In the genomic region with DNA sequence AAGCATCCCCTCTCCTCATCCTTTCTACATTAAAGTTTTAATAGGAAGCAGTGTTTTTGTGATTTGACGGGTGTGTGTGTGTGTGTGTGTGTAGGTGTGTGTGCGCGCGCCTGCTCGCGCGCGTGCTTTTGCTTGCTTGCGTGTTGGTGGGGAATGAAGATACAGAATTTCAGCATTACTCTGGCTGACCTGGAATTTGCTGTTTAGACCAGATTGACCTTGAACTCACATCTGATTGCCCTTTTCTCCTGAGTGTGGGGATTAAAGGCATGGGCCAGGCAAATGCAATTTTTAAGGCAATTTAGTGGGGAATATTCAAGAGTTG, we compare ENCODE assay signal across 7 mouse cellular contexts. TPM values are rescaled to one million over a fixed set of nuclear protein-coding genes. Genes with fewer than 3 reads are reported as not detected.
DNase-seq lines count a peak whose midpoint lies in the region; ATAC-seq and TF ChIP-seq lines count a peak whose summit lies in the region.

No protein-coding gene starts in this region.

- no peaks in the 10 kb centered on the region for H3K4me1 ChIP-seq in lung, postnatal 0 days (ENCODE audit: insufficient read depth, low read depth, low read length)
- H3K4me1 ChIP-seq in limb, embryonic 12.5 days (replicated peaks) = peaks cover 5% of the 10 kb centered on the region; the same call in 1 of the 2 replicates
- H3K4me1 ChIP-seq in stomach, embryonic 14.5 days (ENCODE audit: control insufficient read depth, insufficient read depth, low read length) = peaks cover 4% of the 10 kb centered on the region; the same call in 1 of the 2 replicates

- no peak for ATAC-seq in lung, postnatal 0 days
- peak; percentile 3; the same call in 1 of the 2 replicates for ATAC-seq in erythroid progenitor cell, adult 5-6 weeks (replicated peaks; ENCODE audit: low FRiP score, poor library complexity, severe bottlenecking)
- ATAC-seq in limb, embryonic 12.5 days (ENCODE audit: insufficient number of reproducible peaks, insufficient read depth, low FRiP score, low TSS enrichment, low read depth) = no peak
- ATAC-seq in stomach, embryonic 14.5 days (ENCODE audit: insufficient number of reproducible peaks, insufficient read depth, low FRiP score, low read depth) = no peak

- H3K27ac ChIP-seq in lung, postnatal 0 days (ENCODE audit: low read length) = peak overlapping the region; percentile 91
- H3K27ac ChIP-seq in limb, embryonic 12.5 days = peak overlapping the region; percentile 96
- peak overlapping the region; percentile 97 for H3K27ac ChIP-seq in stomach, embryonic 14.5 days (ENCODE audit: low read length)

- DNase-seq in lung, postnatal 0 days (ENCODE audit: low spot score) = no peak
- DNase-seq in lung, postnatal 14 days = no peak
- DNase-seq in thymus, postnatal 4 days = no peak
- DNase-seq in cerebellum, adult 9-11 months = no peak

- TF ChIP-seq CTCF in lung, postnatal 0 days (IDR thresholded peaks at IDR 0.05) = no peak

- TF ChIP-seq EP300 in lung, postnatal 0 days (IDR thresholded peaks at IDR 0.05) = no peak

- peak overlapping the region; percentile 74 for H3K9ac ChIP-seq in lung, postnatal 0 days (replicated peaks; ENCODE audit: low read depth)
- peak overlapping the region; percentile 81 for H3K9ac ChIP-seq in limb, embryonic 12.5 days (replicated peaks)
- peak overlapping the region; percentile 68 for H3K9ac ChIP-seq in stomach, embryonic 14.5 days (replicated peaks; ENCODE audit: low read depth, low read length)

- no peaks in the 10 kb centered on the region for H3K27me3 ChIP-seq in lung, postnatal 0 days (replicated peaks; ENCODE audit: insufficient read depth, low read length)
- no peaks in the 10 kb centered on the region for H3K27me3 ChIP-seq in limb, embryonic 12.5 days
- no peaks in the 10 kb centered on the region for H3K27me3 ChIP-seq in stomach, embryonic 14.5 days (ENCODE audit: control insufficient read depth, insufficient read depth, low read length)

- H3K4me3 ChIP-seq in lung, postnatal 0 days (ENCODE audit: low read depth, low read length) = peak overlapping the region; percentile 87
- peak overlapping the region; percentile 78 for H3K4me3 ChIP-seq in limb, embryonic 12.5 days (replicated peaks)
- peak overlapping the region; percentile 80 for H3K4me3 ChIP-seq in stomach, embryonic 14.5 days (ENCODE audit: low read depth, low read length)

- no peaks in the 10 kb centered on the region for H3K36me3 ChIP-seq in lung, postnatal 0 days (ENCODE audit: insufficient read depth, low read length)
- H3K36me3 ChIP-seq in limb, embryonic 12.5 days = peaks cover 7% of the 10 kb centered on the region
- no peaks in the 10 kb centered on the region for H3K36me3 ChIP-seq in stomach, embryonic 14.5 days (ENCODE audit: control insufficient read depth, insufficient read depth, low read length)

- no peaks in the 10 kb centered on the region for H3K9me3 ChIP-seq in lung, postnatal 0 days (ENCODE audit: low read length)
- H3K9me3 ChIP-seq in limb, embryonic 12.5 days = no peaks in the 10 kb centered on the region
- H3K9me3 ChIP-seq in stomach, embryonic 14.5 days (ENCODE audit: control insufficient read depth, low read depth, low read length) = no peaks in the 10 kb centered on the region

- peak overlapping the region; percentile 65 for H3K4me2 ChIP-seq in lung, postnatal 0 days (replicated peaks; ENCODE audit: low read depth, low read length)
- H3K4me2 ChIP-seq in limb, embryonic 12.5 days = peak overlapping the region; percentile 70
- H3K4me2 ChIP-seq in stomach, embryonic 14.5 days (replicated peaks; ENCODE audit: low read depth, low read length) = peak overlapping the region; percentile 57

- 0% methylated on average over 9 of the region's 9 CpGs for WGBS in lung, postnatal 0 days
- WGBS in limb, embryonic 12.5 days = 3% methylated on average over 9 of the region's 9 CpGs
- 4% methylated on average over 9 of the region's 9 CpGs for WGBS in stomach, embryonic 14.5 days

RNA-seq across cellular contexts. Expression of gene Fmc1, which starts 2.0 kb away (rescaled TPM):
- 91.4 and 98.5 TPM in 2 replicates for polyA plus RNA-seq in lung, postnatal 0 days (2015; fragmentation: Nextera tagmentation; extraction: Ambion mirVana)
- 26.0 and 26.7 TPM in 2 replicates for total RNA-seq in erythroid progenitor cell, adult 5-6 weeks (2015; ENCODE audit: low replicate concordance)
- total RNA-seq in erythroid progenitor cell, adult 5-6 weeks (2017; ENCODE audit: low replicate concordance) = 0.90 and 1.1 TPM in 2 replicates
- 99.0 and 103 TPM in 2 replicates for polyA plus RNA-seq in limb, embryonic 12.5 days (2016; fragmentation: Nextera tagmentation; extraction: Ambion mirVana)
- polyA plus RNA-seq in stomach, embryonic 14.5 days (2014; fragmentation: Nextera tagmentation; extraction: Ambion mirVana) = 137 and 148 TPM in 2 replicates

RNA-seq across cellular contexts. Expression of gene Luc7l2, which starts 15.8 kb away (rescaled TPM):
- polyA plus RNA-seq in lung, postnatal 0 days (2015; fragmentation: Nextera tagmentation; extraction: Ambion mirVana) = 37.8 and 39.8 TPM in 2 replicates
- 322 and 443 TPM in 2 replicates for total RNA-seq in erythroid progenitor cell, adult 5-6 weeks (2015; ENCODE audit: low replicate concordance)
- total RNA-seq in erythroid progenitor cell, adult 5-6 weeks (2017; ENCODE audit: low replicate concordance) = 458 and 570 TPM in 2 replicates
- 52.8 and 58.2 TPM in 2 replicates for polyA plus RNA-seq in limb, embryonic 12.5 days (2016; fragmentation: Nextera tagmentation; extraction: Ambion mirVana)
- 74.3 and 74.9 TPM in 2 replicates for polyA plus RNA-seq in stomach, embryonic 14.5 days (2014; fragmentation: Nextera tagmentation; extraction: Ambion mirVana)
